Mouse (Mus musculus): ENCODE data around the gene Zfyve21.

Gene Zfyve21

DNA sequence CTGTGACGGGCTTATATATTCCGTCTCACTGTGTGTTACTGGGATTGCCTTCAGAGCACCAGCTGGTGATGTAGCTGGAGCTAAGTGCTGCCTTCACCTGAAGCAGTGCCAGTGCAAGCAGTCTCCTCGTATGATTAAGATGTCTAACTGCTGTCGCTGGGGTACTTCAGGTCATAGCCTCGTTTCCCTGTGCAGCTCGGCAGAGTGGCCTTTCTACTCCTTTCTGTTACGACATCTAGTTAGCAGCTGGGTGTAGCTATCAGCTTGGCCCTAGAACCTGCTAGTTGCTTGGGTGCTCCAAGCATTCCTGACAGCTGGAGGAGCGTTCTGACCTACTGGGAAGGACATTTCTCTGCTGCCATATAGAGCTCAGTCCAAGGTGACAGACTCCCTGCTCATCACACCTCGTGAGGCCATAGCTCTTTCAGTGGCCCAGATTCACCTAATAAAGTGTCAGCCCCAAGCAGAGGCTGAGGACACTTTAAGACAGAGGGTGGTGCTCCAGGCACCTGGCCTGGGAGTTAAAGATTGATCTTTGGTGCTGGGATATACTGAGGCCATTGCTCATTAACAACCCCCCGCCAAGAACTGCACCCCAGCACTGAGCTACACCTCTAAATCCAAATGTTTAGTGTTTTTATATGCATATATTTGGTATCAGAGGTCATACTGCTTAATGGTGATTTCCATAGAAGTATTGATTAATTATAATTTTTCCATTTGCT is 13.3 kb upstream of the Zfyve21 start:
- no peak for DNase-seq

DNA sequence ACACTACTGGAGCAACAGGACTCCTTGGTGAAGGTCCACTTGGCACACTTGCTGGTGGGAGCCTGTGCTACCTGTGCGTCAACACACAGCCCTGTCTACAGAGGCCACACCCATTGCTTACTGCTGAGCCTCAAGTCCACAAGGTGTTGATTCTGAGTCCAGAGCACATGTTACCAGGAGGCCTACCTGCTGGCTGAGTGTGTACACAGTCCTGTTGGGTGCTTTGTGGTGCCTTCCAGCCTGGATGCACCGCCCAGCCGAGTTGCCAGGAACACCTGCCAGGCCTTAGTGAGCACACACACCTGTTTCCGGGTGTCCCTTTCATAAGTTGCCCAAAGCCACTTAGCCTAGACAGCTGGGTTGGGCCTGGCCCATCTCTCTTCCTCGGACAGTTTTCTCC is 10.4 kb upstream of the Zfyve21 start:
- no peak for DNase-seq

GRCm38 (mm10) chr12:111808775-111809174 is 5.2 kb upstream of the Zfyve21 start:
- no peak for DNase-seq

GRCm38 (mm10) chr12:111809762-111810161 is 4.2 kb upstream of the Zfyve21 start:
- DNase-seq: peak; percentile 89 to 93

DNA sequence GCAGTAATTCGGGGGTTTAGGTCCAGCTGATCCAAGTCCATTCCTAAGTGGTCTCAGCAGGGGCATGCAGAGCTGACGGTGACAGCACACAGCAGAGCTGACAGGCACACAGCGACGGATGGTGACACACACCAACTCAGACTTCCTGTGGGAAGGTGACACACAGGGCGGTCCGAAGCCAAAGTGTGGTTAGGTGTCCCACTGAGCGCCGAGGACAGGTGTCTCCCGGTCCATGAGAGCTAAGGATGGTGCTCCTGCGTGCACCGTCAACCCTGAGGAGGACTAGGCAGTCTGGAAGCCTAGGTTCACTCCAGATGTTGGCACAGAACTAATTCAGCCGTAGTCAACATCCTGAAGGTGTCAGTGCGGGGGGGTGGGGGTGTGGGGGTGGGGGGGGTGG is 1.9 kb upstream of the Zfyve21 start:
- no peak for DNase-seq

DNA sequence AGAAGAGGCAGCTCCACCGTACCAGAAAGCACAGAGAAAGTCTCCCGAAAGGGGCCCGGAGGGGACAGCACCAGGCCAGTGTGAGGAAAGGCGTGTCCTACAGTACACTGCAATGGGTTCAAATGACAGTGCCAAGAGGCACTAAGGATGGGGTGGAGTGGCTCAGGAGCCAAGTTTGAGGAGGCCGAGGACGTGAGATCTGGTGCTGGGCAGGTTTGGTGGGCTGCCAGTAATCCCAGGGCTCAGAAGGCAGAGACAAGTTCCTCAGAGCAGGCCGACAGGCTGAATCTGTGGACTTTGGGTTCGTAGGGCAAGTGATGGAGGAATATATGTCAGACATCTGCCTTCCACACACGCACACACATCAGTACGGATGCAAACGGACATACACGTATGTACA is 1.4 kb upstream of the Zfyve21 start:
- DNase-seq: no peak

GRCm38 (mm10) chr12:111813111-111813765 is 732 bp upstream of the Zfyve21 start:
- peak in 1 of 2 experiments; percentile 47 for DNase-seq

- DNase-seq: no peak
Measured at GRCm38 (mm10) chr12:111814769-111815762, 1.1 kb downstream of the Zfyve21 start.

- no peak for DNase-seq
Measured at GRCm38 (mm10) chr12:111816528-111816927, 2.6 kb downstream of the Zfyve21 start.

GRCm38 (mm10) chr12:111816967-111817366 is 3.0 kb downstream of the Zfyve21 start:
- DNase-seq: no peak

DNA sequence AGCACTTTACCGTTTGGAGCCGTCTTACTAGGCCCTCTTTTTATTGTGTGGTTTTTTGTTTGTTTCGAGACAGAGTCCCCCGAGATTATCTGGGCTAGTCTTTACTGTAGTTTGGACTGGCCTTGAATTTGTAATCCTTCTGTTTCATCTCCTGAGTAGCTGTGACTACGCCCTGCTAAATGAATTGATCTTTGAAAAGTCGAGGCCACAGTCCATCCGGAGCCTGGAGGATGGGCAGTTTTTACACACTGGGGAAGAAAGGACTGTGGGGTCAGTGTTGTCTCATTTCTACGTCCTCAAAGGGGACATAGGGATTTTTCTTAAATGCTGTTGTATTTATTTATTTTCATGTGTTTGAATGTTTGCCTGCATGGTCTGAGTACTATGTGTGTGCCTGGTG is 4.0 kb downstream of the Zfyve21 start:
- no peak for DNase-seq

DNA sequence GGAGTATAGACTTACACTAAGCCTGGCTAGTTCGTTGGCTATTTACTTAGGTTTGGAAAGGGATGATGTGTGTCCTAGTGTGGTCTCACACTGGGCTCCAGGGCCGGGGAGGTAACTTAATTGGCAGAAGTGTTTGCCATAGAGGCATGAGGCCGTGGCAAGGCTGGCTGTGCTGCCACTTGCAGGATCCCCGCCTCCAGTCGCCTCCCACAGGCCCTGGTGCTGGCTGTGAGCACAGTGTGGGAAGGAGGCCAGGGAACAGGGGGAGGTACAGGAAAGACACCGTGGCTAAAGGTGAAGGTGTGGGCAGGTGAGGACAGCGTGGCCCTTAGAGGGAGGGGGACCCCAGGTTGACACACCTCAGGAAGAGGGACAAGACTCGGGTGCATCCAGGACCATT is 6.0 kb downstream of the Zfyve21 start:
- no peak for DNase-seq

DNA sequence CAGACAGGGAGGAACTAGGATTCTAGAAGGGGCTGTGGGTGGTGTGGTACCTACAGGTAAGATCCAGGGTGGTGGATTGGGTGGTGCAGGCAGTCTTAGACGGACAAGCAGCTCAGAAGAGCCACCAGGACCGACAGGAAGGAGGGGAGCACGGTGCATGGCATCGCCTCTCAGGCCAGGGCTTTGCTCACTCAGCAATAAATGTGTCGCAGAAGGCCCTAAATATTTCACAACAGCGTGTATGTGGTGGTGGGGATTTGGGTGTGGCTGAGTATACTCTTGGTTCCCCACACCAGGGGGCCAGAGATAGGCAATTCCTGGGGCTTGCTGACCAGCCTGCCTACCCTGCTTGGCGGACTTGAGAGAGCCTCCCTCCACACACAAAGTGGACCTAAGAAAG is 6.7 kb downstream of the Zfyve21 start:
- no peak for DNase-seq

DNA sequence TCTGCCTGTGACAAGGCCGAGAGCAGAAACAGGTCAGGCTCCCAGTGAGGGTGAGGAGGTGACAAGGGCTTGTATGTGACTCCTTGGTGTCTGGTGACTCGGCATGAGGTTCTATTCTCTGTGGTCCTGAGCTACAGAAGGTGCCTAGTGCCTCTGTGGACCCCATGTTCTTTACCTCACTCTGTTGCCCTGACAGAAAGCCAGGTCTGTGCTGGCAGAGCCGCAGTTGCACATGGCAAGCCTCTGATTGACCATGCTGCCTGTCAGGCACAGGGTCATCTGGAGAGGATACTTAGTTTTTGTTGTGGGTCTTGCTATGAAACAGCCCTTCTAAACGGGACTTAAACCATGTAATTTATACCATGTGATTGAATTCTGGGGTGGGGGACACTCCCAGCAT is 8.0 kb downstream of the Zfyve21 start:
- DNase-seq: peak; percentile 71 to 80

DNA sequence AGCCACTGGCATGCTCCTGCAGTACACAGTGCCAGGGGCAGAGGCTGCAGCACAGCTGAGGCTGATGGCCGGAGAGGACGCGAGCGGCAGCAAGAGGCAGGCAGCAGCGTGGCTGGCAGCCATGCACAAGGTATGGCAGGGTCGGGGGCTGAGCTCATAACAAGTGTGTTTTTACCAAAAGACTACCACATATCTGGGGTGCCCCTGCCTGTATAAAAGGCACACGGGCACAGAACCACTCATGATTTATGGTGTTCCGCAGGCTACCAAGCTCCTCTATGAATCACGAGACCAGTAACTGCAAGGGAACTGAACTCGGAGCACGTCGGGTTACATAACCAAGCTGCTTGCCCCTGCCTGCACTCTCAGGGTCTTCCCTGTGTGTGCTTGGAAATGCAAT is 13.6 kb downstream of the Zfyve21 start:
- DNase-seq: peak in 1 of 2 experiments; percentile 26

DNA sequence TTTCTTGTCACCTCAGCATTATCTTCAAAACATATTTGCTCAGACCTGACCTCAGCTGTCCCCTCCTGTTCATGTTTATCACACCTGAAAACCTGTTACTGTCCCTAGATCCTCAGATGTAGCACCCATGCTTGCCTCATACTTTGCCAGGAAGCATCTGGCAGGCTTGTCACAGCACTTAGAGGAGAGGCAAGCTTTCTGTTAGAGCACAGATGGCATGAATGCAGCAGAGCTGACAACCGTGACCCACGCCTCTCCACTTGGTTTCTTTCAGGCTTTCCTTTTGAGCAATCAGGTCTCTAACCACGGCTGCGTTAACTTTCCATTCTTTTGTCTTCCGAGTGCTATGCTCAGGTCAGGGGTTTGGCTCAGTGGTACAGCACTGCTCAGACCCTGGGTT is 15.5 kb downstream of the Zfyve21 start:
- DNase-seq: peak in 1 of 2 experiments; percentile 46

GRCm38 (mm10) chr12:111829954-111830353 is 16.0 kb downstream of the Zfyve21 start:
- peak; percentile 81 to 82 for DNase-seq

- DNase-seq: no peak
Measured at GRCm38 (mm10) chr12:111830375-111830774, 16.4 kb downstream of the Zfyve21 start.

DNA sequence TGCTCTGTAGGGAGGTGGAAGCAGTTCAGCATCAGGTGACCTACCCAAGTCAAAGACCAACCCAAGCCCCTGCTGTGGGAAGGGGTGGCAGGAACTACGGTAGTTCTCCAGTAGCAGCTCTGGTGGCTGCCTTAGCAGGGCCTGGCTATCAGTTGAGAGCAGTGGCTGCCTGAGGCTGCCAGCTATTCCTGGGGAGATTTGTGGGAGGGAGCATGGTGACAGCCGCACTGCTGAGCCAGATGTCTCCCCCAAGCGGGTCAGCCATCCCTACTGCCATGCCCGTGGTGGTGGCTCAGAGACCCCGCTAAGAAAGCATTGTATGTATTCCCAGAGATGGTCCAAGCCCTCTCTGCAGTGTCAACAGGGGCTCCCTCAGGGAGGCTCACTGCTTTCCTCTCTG is 18.7 kb downstream of the Zfyve21 start:
- DNase-seq: no peak

- DNase-seq: no peak
Measured at GRCm38 (mm10) chr12:111833457-111833856, 19.5 kb downstream of the Zfyve21 start.

DNA sequence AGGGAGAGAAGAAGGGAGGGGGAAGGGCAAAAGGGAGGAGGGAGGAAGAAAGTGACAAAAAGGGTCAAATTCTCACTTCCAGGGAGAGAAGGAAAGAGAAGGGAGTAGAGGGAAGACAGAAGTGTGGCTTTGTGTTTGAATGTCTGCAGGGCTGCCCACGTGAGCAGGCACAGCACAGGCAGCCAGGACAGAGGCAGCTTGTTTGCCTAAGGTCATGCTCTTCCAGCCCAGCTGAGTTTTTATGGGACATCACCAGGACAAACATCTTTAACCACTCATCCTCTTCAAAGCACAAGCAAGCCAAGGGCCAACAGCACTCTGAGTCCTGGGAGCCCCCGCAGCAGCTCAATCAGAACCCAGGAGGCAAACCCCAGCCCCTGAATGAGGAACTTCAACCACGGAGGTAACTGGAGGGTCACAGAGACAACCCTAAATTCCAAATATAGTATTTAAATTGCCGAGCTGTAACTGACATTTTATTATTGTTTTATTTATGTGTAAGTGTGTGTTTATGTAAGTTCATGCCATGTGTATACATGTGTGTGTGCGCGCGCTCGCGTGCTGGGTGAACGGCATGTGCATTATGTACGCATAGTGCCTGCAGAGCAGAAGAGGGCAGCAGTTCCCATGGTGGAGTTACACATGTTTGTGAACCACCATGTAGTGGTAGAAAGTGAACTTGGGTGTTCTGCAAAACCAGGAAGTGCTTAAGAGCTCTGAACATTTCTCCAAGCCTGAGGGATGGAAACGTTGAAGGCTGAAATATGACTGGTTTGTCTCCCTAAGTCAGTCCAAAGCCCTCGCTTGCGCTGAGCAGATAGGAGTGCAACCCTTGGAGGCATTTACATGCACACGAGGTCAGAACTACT is 28.8 kb downstream of the Zfyve21 start:
- DNase-seq: no peak

GRCm38 (mm10) chr12:111843470-111843869 is 29.5 kb downstream of the Zfyve21 start:
- DNase-seq: no peak

Data from cerebellum, postnatal 10 days (tissue).